Comparison of ENCODE assay signal across 32 mouse cellular contexts in genomic region chr3:87377719-87378118, GRCm38 (mm10). TPM values are rescaled to one million over a fixed set of nuclear protein-coding genes. Genes with fewer than 3 reads are reported as not detected.
A peak's percentile ranks its signal among the peaks of the same experiment; 100 is the strongest.
DNase-seq lines count a peak whose midpoint lies in the region; ATAC-seq and TF ChIP-seq lines count a peak whose summit lies in the region.
"Had no signal": no experiment of that assay in that cellular context is flagged by ENCODE, and none has a peak within 500 bp of the region (broad histone marks: within the 10 kb centered on the region; RNA-seq: fewer than 3 reads in every experiment).

No protein-coding gene starts in this region.

- no peak overlapping the region for H3K9ac ChIP-seq in intestine, postnatal 0 days (ENCODE audit: low read depth, low read length)
- no peak overlapping the region for H3K9ac ChIP-seq in intestine, embryonic 15.5 days
- H3K9ac ChIP-seq: limb, embryonic 12.5 days; neural tube, embryonic 12.5 days; stomach, embryonic 15.5 days had no signal

- no peaks in the 10 kb centered on the region for H3K9me3 ChIP-seq in intestine, postnatal 0 days (ENCODE audit: control insufficient read depth)
- H3K9me3 ChIP-seq in intestine, embryonic 15.5 days = no peaks in the 10 kb centered on the region
- H3K9me3 ChIP-seq in midbrain, embryonic 10.5 days (replicated peaks) = no peaks in the 10 kb centered on the region
- H3K9me3 ChIP-seq: embryonic facial prominence, embryonic 10.5 days; forebrain, embryonic 10.5 days; hindbrain, embryonic 10.5 days; limb, embryonic 12.5 days; megakaryocyte, embryonic 14.5 days; neural tube, embryonic 12.5 days; stomach, embryonic 15.5 days had no signal

- WGBS in intestine, postnatal 0 days = 50% methylated on average over 6 of the region's 6 CpGs
- WGBS in intestine, embryonic 15.5 days = 51% methylated on average over 6 of the region's 6 CpGs
- WGBS in bone marrow, adult 2 months = 60% methylated on average over 6 of the region's 6 CpGs
- WGBS in small intestine, adult 2 months = 20% methylated on average over 6 of the region's 6 CpGs
- 77% methylated on average over 6 of the region's 6 CpGs for WGBS in midbrain, embryonic 10.5 days

- H3K27ac ChIP-seq in intestine, postnatal 0 days (ENCODE audit: low read depth, low read length) = no peak overlapping the region
- no peak overlapping the region for H3K27ac ChIP-seq in intestine, embryonic 15.5 days
- peak overlapping the region; percentile 11 for H3K27ac ChIP-seq in bone marrow, adult 2 months (ENCODE audit: control insufficient read depth, insufficient read depth, low read depth, low read length, poor library complexity)
- H3K27ac ChIP-seq in small intestine, adult 2 months (ENCODE audit: insufficient read depth, low read depth, low read length) = no peak overlapping the region
- H3K27ac ChIP-seq in midbrain, embryonic 10.5 days (replicated peaks) = no peak overlapping the region
- H3K27ac ChIP-seq: embryonic facial prominence, embryonic 10.5 days; forebrain, embryonic 10.5 days; hindbrain, embryonic 10.5 days; limb, embryonic 12.5 days; neural tube, embryonic 12.5 days; stomach, embryonic 15.5 days had no signal

- no peak for TF ChIP-seq POLR2A in bone marrow, adult 2 months (IDR thresholded peaks at IDR 0.05; ENCODE audit: borderline replicate concordance, control insufficient read depth, low read depth, low read length)
- no peak for TF ChIP-seq POLR2A in small intestine, adult 2 months (IDR thresholded peaks at IDR 0.05; ENCODE audit: low read depth, low read length)

- no peak for ATAC-seq in intestine, postnatal 0 days
- no peak for ATAC-seq in intestine, embryonic 15.5 days
- ATAC-seq in CD4-positive, CD25-positive, alpha-beta regulatory T cell, adult 4 months = peak; percentile 25
- ATAC-seq: forebrain, embryonic 16.5 days; hindbrain, embryonic 16.5 days had no signal

- H3K4me1 ChIP-seq in intestine, postnatal 0 days (replicated peaks; ENCODE audit: control insufficient read depth, insufficient read depth, low read length) = no peaks in the 10 kb centered on the region
- H3K4me1 ChIP-seq in intestine, embryonic 15.5 days (replicated peaks) = no peaks in the 10 kb centered on the region
- H3K4me1 ChIP-seq in bone marrow, adult 2 months (ENCODE audit: control insufficient read depth, insufficient read depth, low read length) = peaks cover 4% of the 10 kb centered on the region
- peaks cover 3% of the 10 kb centered on the region; the same call in 1 of the 2 replicates for H3K4me1 ChIP-seq in small intestine, adult 2 months (ENCODE audit: control insufficient read depth, insufficient read depth, insufficient read length, low read length)
- no peaks in the 10 kb centered on the region for H3K4me1 ChIP-seq in midbrain, embryonic 10.5 days
- H3K4me1 ChIP-seq: forebrain, embryonic 10.5 days; limb, embryonic 12.5 days; megakaryocyte, embryonic 14.5 days; neural tube, embryonic 12.5 days; stomach, embryonic 15.5 days had no signal

- H3K27me3 ChIP-seq in intestine, postnatal 0 days (replicated peaks; ENCODE audit: control insufficient read depth, insufficient read depth, low read length) = no peaks in the 10 kb centered on the region
- no peaks in the 10 kb centered on the region for H3K27me3 ChIP-seq in intestine, embryonic 15.5 days (replicated peaks)
- H3K27me3 ChIP-seq in small intestine, adult 2 months (ENCODE audit: control insufficient read depth, insufficient read depth, low read length) = no peaks in the 10 kb centered on the region
- no peaks in the 10 kb centered on the region for H3K27me3 ChIP-seq in midbrain, embryonic 10.5 days (ENCODE audit: low read depth, poor library complexity, severe bottlenecking)
- H3K27me3 ChIP-seq: limb, embryonic 12.5 days; neural tube, embryonic 12.5 days; stomach, embryonic 15.5 days had no signal

- DNase-seq in frontal cortex, adult 2 months (ENCODE audit: extremely low spot score in 1 of 2, low spot score in 1 of 2) = no peak
- no peak for DNase-seq in midbrain, embryonic 10.5 days (ENCODE audit: low spot score)
- no peak for DNase-seq in gastrocnemius, postnatal 25 days
- DNase-seq: adrenal gland, adult 8-10 months; cerebellum, adult 9-10 months; heart, postnatal 10 days; kidney, adult 18-20 months; lung, adult 2 months; lung, postnatal 14 days; midbrain, embryonic 14.5 days; thymus, postnatal 25 days had no signal

- peak overlapping the region; percentile 40; the same call in 1 of the 2 replicates for H3K4me2 ChIP-seq in intestine, postnatal 0 days (replicated peaks; ENCODE audit: low read depth)
- H3K4me2 ChIP-seq in intestine, embryonic 15.5 days (replicated peaks) = no peak overlapping the region
- H3K4me2 ChIP-seq: heart, embryonic 11.5 days; limb, embryonic 12.5 days; liver, embryonic 11.5 days; neural tube, embryonic 12.5 days had no signal

- H3K36me3 ChIP-seq in intestine, postnatal 0 days (ENCODE audit: control insufficient read depth, insufficient read depth) = no peaks in the 10 kb centered on the region
- no peaks in the 10 kb centered on the region for H3K36me3 ChIP-seq in intestine, embryonic 15.5 days
- H3K36me3 ChIP-seq in small intestine, adult 2 months (ENCODE audit: control insufficient read depth, insufficient read depth, low read length) = no peaks in the 10 kb centered on the region
- H3K36me3 ChIP-seq in midbrain, embryonic 10.5 days = no peaks in the 10 kb centered on the region
- H3K36me3 ChIP-seq: embryonic facial prominence, embryonic 10.5 days; forebrain, embryonic 10.5 days; hindbrain, embryonic 10.5 days; limb, embryonic 12.5 days; neural tube, embryonic 12.5 days; stomach, embryonic 15.5 days had no signal

- no peak for TF ChIP-seq CTCF in intestine, postnatal 0 days (IDR thresholded peaks at IDR 0.05; ENCODE audit: low read depth)
- TF ChIP-seq CTCF in bone marrow, adult 2 months (IDR thresholded peaks at IDR 0.05; ENCODE audit: control insufficient read depth, insufficient read depth, low read length) = no peak
- TF ChIP-seq CTCF in small intestine, adult 2 months (IDR thresholded peaks at IDR 0.05; ENCODE audit: extremely low read depth, insufficient read length, insufficient replicate concordance, low read depth, low read length) = no peak

- no peak overlapping the region for H3K4me3 ChIP-seq in intestine, postnatal 0 days (ENCODE audit: low read depth, low read length)
- H3K4me3 ChIP-seq in intestine, embryonic 15.5 days (replicated peaks) = no peak overlapping the region
- H3K4me3 ChIP-seq in bone marrow, adult 2 months (replicated peaks; ENCODE audit: control insufficient read depth, low read depth, low read length) = peak overlapping the region; percentile 19
- H3K4me3 ChIP-seq in small intestine, adult 2 months (ENCODE audit: low read depth, low read length) = peak overlapping the region; percentile 13; the same call in 1 of the 2 replicates
- H3K4me3 ChIP-seq in midbrain, embryonic 10.5 days = no peak overlapping the region
- H3K4me3 ChIP-seq: embryonic facial prominence, embryonic 10.5 days; forebrain, embryonic 10.5 days; hindbrain, embryonic 10.5 days; limb, embryonic 12.5 days; neural tube, embryonic 12.5 days; stomach, embryonic 15.5 days had no signal

RNA-seq across cellular contexts. Expression of gene Fcrl1, which starts 1.5 kb away (rescaled TPM):
- 0.25 and 0.59 TPM in 2 replicates for polyA plus RNA-seq in intestine, postnatal 0 days (2015; fragmentation: Nextera tagmentation; extraction: Ambion mirVana)
- polyA plus RNA-seq in intestine, embryonic 15.5 days (2015; fragmentation: Nextera tagmentation; extraction: Ambion mirVana) = 0.20 and 0.27 TPM in 2 replicates
- 10 to 100 TPM; 46.0 to 62.3 TPM for polyA plus RNA-seq in CD4-positive, CD25-positive, alpha-beta regulatory T cell, adult 4 months (2017; shearing (Covaris generic))
- 7.1 and 14.9 TPM in 2 replicates for polyA plus RNA-seq in bone marrow, adult 2 months (2011; ENCODE audit: insufficient read depth, insufficient read length, low replicate concordance, missing spikeins)
- 0.75 and 2.0 TPM in 2 replicates for polyA plus RNA-seq in small intestine, adult 2 months (2012; rRNA removed)
- 0.50 and 0.56 TPM in 2 replicates for polyA plus RNA-seq in frontal cortex, adult 2 months (2012; rRNA removed)
- polyA plus RNA-seq in midbrain, embryonic 10.5 days (2016; fragmentation: Nextera tagmentation; extraction: Ambion mirVana) = not detected in 2 replicates
- total RNA-seq in gastrocnemius, postnatal 25 days (2021) = not detected
- total RNA-seq: gastrocnemius, adult 18-20 months had no signal
- polyA plus RNA-seq: embryonic facial prominence, embryonic 10.5 days; forebrain, embryonic 10.5 days; forebrain, embryonic 16.5 days; heart, embryonic 11.5 days; limb, embryonic 12.5 days had no signal

RNA-seq across cellular contexts. Expression of gene Cd5l, which starts 20.0 kb away (rescaled TPM):
- not detected in 2 replicates for polyA plus RNA-seq in intestine, postnatal 0 days (2015; fragmentation: Nextera tagmentation; extraction: Ambion mirVana)
- 0.50 and 0.98 TPM in 2 replicates for polyA plus RNA-seq in intestine, embryonic 15.5 days (2015; fragmentation: Nextera tagmentation; extraction: Ambion mirVana)
- polyA plus RNA-seq in CD4-positive, CD25-positive, alpha-beta regulatory T cell, adult 4 months (2017; shearing (Covaris generic)) = 1 to 10 TPM in 1 of 2 experiments, under 1 TPM in 1; 0.31 to 1.2 TPM
- 18.0 and 19.2 TPM in 2 replicates for polyA plus RNA-seq in bone marrow, adult 2 months (2011; ENCODE audit: insufficient read depth, insufficient read length, low replicate concordance, missing spikeins)
- 0.11 TPM in 1 of 2 replicates, not detected in the other for polyA plus RNA-seq in small intestine, adult 2 months (2012; rRNA removed)
- polyA plus RNA-seq in frontal cortex, adult 2 months (2012; rRNA removed) = not detected in 2 replicates
- polyA plus RNA-seq in midbrain, embryonic 10.5 days (2016; fragmentation: Nextera tagmentation; extraction: Ambion mirVana) = not detected in 2 replicates
- under 1 TPM in 1 of 2 experiments, not detected in 1; 0.13 TPM for total RNA-seq in gastrocnemius, postnatal 25 days (2021)
- total RNA-seq: gastrocnemius, adult 18-20 months; left cerebral cortex, postnatal 14 days had no signal
- polyA plus RNA-seq: cortical plate, adult 2 months; embryonic facial prominence, embryonic 10.5 days; forebrain, embryonic 10.5 days; forebrain, embryonic 16.5 days; limb, embryonic 12.5 days; midbrain, embryonic 14.5 days had no signal

RNA-seq across cellular contexts. Expression of gene Fcrl5, which starts 57.9 kb away (rescaled TPM):
- polyA plus RNA-seq in intestine, postnatal 0 days (2015; fragmentation: Nextera tagmentation; extraction: Ambion mirVana) = not detected in 2 replicates
- not detected in 2 replicates for polyA plus RNA-seq in intestine, embryonic 15.5 days (2015; fragmentation: Nextera tagmentation; extraction: Ambion mirVana)
- polyA plus RNA-seq in CD4-positive, CD25-positive, alpha-beta regulatory T cell, adult 4 months (2017; shearing (Covaris generic)) = not detected
- polyA plus RNA-seq in bone marrow, adult 2 months (2011; ENCODE audit: insufficient read depth, insufficient read length, low replicate concordance, missing spikeins) = not detected in 2 replicates
- not detected in 2 replicates for polyA plus RNA-seq in small intestine, adult 2 months (2012; rRNA removed)
- not detected in 2 replicates for polyA plus RNA-seq in frontal cortex, adult 2 months (2012; rRNA removed)
- polyA plus RNA-seq in midbrain, embryonic 10.5 days (2016; fragmentation: Nextera tagmentation; extraction: Ambion mirVana) = not detected in 2 replicates
- not detected for total RNA-seq in gastrocnemius, postnatal 25 days (2021)
- total RNA-seq: adrenal gland, adult 8-10 months; gastrocnemius, adult 18-20 months; gastrocnemius, postnatal 4 days; heart, postnatal 10 days had no signal
- polyA plus RNA-seq: cortical plate, adult 2 months; embryonic facial prominence, embryonic 10.5 days; forebrain, embryonic 10.5 days; forebrain, embryonic 16.5 days; heart, embryonic 11.5 days; hindbrain, embryonic 10.5 days; hindbrain, embryonic 16.5 days; kidney, embryonic 16.5 days; limb, embryonic 12.5 days; liver, embryonic 11.5 days; midbrain, embryonic 14.5 days; neural tube, embryonic 12.5 days; stomach, embryonic 15.5 days had no signal

Comparison
In these comparisons a context has a peak if more than half of its experiments do, and no peak if none do; other contexts are left out.
1. H3K4me3 ChIP-seq: peak in bone marrow, adult 2 months (single experiment) and small intestine, adult 2 months (single experiment); none in intestine, postnatal 0 days (single experiment), intestine, embryonic 15.5 days (single experiment) and midbrain, embryonic 10.5 days (single experiment).